Mouse (Mus musculus) olfactory bulb, adult 2 months (tissue): ENCODE data around the gene Dock4. TPM values are rescaled to one million over a fixed set of nuclear protein-coding genes. Genes with fewer than 3 reads are reported as not detected.

ENCODE experiments used
- H3K27ac ChIP-seq: fragments of 200-500 bp; 2 replicates; pipeline ENCODE4 v1.5.1; 2012; ENCODE audit warnings: low read depth, low read length; ENCODE audit not compliant: insufficient read depth
- H3K4me1 ChIP-seq: fragments of 200-500 bp; 2 replicates; pipeline ENCODE4 v1.6.1; 2012; ENCODE audit warnings: low read length; ENCODE audit not compliant: control insufficient read depth, insufficient read depth
- H3K4me3 ChIP-seq: fragments of 200-500 bp; 2 replicates; pipeline ENCODE4 v1.5.1; 2012; ENCODE audit warnings: mild to moderate bottlenecking, low read depth, low read length, moderate library complexity; ENCODE audit not compliant: insufficient read depth
- CTCF ChIP-seq: fragments of 200-500 bp; IDR thresholded peaks from 2 replicates; pipeline ENCODE4 v1.5.1; 2012; ENCODE audit warnings: low read depth, mild to moderate bottlenecking, low read length, moderate library complexity; ENCODE audit not compliant: insufficient read depth
- POLR2A ChIP-seq: fragments of 200-500 bp; IDR thresholded peaks from 2 replicates; pipeline ENCODE4 v1.6.1; 2012; ENCODE audit warnings: mild to moderate bottlenecking, low read depth, low read length, moderate library complexity; ENCODE audit not compliant: insufficient read depth
- WGBS: fragments of 180-500 bp; shearing (Covaris S2); methylation state at CpG from one replicate; pipeline ENCODE4 v1.1.7; 2018; 5-methylcytosine and 5-hydroxymethylcytosine counted together
- polyA plus RNA-seq: library from polyadenylated mRNA; stranded (reverse); fragments of >200 nt; gene quantifications from 2 replicates; pipeline ENCODE4 v1.2.4, GENCODE M21; 2012; ENCODE audit warnings: low replicate concordance; ENCODE audit not compliant: missing spikeins, insufficient read depth, insufficient read length

The Dock4 gene
- polyA plus RNA-seq, 1 experiment: not detected

DNA sequence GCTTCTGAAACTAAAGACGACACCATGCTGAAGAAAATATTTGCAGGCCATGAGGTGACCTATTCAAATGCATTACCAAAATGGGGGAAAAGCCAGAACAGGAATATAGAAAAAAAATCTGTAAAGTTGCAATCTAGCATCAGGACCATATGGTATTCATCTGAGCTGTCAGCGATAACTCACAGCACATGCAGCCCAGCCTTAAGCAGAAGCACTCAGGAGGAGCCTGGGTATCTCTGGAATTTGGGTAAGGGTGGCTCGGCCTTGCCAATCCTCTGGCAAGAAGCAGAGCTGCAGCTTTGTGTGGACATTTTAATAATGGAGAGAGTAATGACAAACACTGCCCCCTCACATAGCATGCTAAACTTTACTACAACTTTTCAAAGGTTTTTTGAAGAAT lies 15.8 kb upstream of the Dock4 start:
- TF ChIP-seq POLR2A (no peak), CTCF (no peak)
- 89% methylated on average over 3 of the region's 3 CpGs for WGBS
- no peak overlapping the region for H3K27ac ChIP-seq

DNA sequence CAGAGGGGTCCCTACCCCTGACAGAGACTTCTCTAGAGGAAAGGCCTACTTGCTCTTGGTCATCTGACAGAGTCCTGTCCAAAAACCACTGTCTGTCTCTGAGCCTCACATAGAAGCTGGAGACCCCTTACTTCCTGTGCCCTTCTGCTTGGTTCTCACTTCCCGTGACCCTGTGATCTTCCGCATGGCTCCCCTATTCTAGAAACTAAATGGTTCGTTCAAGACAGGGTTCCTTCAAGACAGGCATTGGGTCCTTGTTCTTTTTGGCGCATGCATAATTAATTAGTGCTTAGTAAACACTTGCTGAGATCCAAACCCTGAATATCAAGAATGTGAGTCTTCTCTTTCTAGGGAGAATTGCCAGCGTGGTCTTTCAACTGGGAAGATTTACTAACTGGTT lies 14.7 kb upstream of the Dock4 start:
- H3K27ac ChIP-seq: no peak overlapping the region
- no peaks in the 10 kb centered on the region for H3K4me1 ChIP-seq
- H3K4me3 ChIP-seq: no peak overlapping the region
- 64% methylated on average over 5 of the region's 5 CpGs for WGBS
- TF ChIP-seq POLR2A: no peak
- TF ChIP-seq CTCF: no peak

More for the DNA sequence above, 15.8 kb upstream of the Dock4 start:
- H3K4me1 ChIP-seq: no peaks in the 10 kb centered on the region
- no peak overlapping the region for H3K4me3 ChIP-seq

GRCm38 (mm10) chr12:40434101-40434500 lies 11.7 kb upstream of the Dock4 start:
- Histone ChIP-seq H3K4me3 (no peak overlapping the region), H3K4me1 (no peaks in the 10 kb centered on the region), H3K27ac (no peak overlapping the region)
- 62% methylated on average over 3 of the region's 3 CpGs for WGBS
- TF ChIP-seq CTCF: no peak
- no peak for TF ChIP-seq POLR2A

DNA sequence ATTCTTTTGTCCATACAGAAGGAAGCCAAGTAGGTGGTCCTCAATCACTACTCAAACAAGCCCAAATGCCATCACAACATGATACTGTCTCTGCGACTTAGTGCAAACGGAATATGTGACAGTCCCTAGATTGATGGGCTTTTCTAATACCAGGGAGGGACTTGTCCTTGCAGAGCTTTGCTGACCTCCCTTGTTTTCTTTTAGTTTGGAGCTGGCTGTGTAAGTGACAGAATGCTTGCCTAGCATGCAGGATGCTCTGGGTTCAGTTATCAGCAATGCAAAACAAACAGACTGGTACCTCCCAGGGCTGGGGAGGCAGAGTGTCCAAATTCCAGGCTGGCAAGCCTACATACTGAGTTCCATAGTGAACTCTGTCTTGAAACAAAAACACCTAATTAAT lies 7.7 kb upstream of the Dock4 start:
- TF ChIP-seq CTCF (no peak), POLR2A (no peak)
- WGBS: 86% methylated on average over 2 of the region's 2 CpGs
- no peak overlapping the region for H3K27ac ChIP-seq

GRCm38 (mm10) chr12:40445206-40445605 lies 546 bp upstream of the Dock4 start:
- TF ChIP-seq POLR2A (0 out of 2 replicates have a peak, but pooled peaks have one; percentile 3), CTCF (no peak)
- under 1% methylated on average over 16 of the region's 16 CpGs for WGBS
- peaks cover 6% of the 10 kb centered on the region for H3K4me1 ChIP-seq
- no peak overlapping the region for H3K27ac ChIP-seq
- H3K4me3 ChIP-seq: peak overlapping the region; percentile 53

More for the DNA sequence above, 7.7 kb upstream of the Dock4 start:
- Histone ChIP-seq H3K4me1 (no peaks in the 10 kb centered on the region), H3K4me3 (no peak overlapping the region)

- Histone ChIP-seq H3K4me3 (peak overlapping the region; percentile 85), H3K4me1 (peaks cover 6% of the 10 kb centered on the region), H3K27ac (peak overlapping the region; percentile 62)
- under 1% methylated on average over 44 of the region's 44 CpGs for WGBS
- TF ChIP-seq CTCF: 0 out of 2 replicates have a peak, but pooled peaks have one; percentile 19
- no peak for TF ChIP-seq POLR2A
Observed at GRCm38 (mm10) chr12:40446450-40447381, 964 bp downstream of the Dock4 start.

DNA sequence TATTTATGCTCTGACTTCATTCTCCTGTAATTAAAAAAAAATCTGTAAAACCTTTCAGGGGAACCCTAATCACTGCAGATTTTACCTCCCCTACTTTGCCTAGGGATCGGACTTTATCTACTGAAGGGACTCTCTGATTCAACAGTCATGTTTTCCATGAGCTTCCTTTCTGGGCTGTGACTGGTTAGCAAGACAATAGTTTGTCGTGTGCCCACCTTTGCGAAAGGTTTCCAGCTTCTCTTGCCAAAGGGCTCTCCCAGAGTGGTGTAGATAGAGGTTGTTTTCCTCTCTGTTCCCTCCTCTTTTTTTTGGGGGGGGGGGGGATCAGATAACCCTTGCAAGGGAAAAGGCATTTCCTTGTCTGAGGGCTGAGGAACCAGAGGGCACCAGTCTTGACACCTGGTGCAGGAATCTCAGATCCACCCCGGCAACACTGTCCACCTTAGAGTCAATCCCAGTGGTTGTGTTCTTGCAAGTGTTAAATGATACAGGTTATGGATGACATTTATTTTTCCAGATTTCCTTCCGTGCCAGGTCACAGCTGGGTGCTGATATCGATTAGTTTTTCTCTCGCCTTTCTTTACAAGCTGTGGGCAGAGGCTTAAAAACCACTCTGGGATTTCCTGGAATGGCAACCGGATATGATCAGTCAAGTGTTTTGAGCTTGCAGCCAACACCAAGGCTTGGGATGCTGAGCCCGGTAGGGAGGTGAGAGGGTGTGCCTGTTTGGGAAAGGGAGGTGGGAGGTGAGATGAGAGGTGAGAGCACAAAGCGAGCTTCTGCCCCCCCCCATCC lies 2.0 kb downstream of the Dock4 start:
- TF ChIP-seq POLR2A (no peak), CTCF (no peak)
- no peak overlapping the region for H3K27ac ChIP-seq
- peak overlapping the region; percentile 35 for H3K4me3 ChIP-seq
- 36% methylated on average over 10 of the region's 10 CpGs for WGBS
- H3K4me1 ChIP-seq: peaks cover 6% of the 10 kb centered on the region

GRCm38 (mm10) chr12:40449119-40449795 lies 3.5 kb downstream of the Dock4 start:
- H3K27ac ChIP-seq: no peak overlapping the region
- 87% methylated on average over 9 of the region's 9 CpGs for WGBS

More at GRCm38 (mm10) chr12:40449119-40449795, 3.5 kb downstream of the Dock4 start:
- TF ChIP-seq POLR2A (no peak), CTCF (no peak)
- H3K4me1 ChIP-seq: peaks cover 6% of the 10 kb centered on the region
- H3K4me3 ChIP-seq: no peak overlapping the region
